Mouse (Mus musculus) liver, embryonic 14.5 days (tissue): ENCODE measurements around the gene Ntrk3. TPM values are rescaled to one million over a fixed set of nuclear protein-coding genes. Genes with fewer than 3 reads are reported as not detected.

Experiments
- ATAC-seq: fragments of 200-750 bp; cut with Nextera tagmentation; 2 replicates; pipeline ENCODE4 v1.8.0; 2017; ENCODE audit warnings: moderate number of reproducible peaks, mild to moderate bottlenecking, moderate library complexity; ENCODE audit not compliant: insufficient read depth
- DNase-seq, 3 experiments: peaks; one replicate each; pipeline ENCODE4 v3.0.0-alpha.2; 2012 to 2013; ENCODE audit warnings: low read depth in 3 of 3, low spot score in 3 of 3
- H3K27ac ChIP-seq: fragments of 300-500 bp; sonication (generic); 2 replicates; pipeline ENCODE4 v1.5.1; 2014; ENCODE audit warnings: moderate library complexity, mild to moderate bottlenecking, control low read depth, inconsistent platforms
- H3K27me3 ChIP-seq: fragments of 300-500 bp; sonication (generic); 2 replicates; pipeline ENCODE4 v1.6.1; 2014; ENCODE audit warnings: mild to moderate bottlenecking, low read length, moderate library complexity; ENCODE audit not compliant: control insufficient read depth, insufficient read depth
- H3K36me3 ChIP-seq: fragments of 300-500 bp; sonication (generic); replicated peaks from 2 replicates; pipeline ENCODE4 v1.6.1; 2014; ENCODE audit warnings: low read depth; ENCODE audit not compliant: control insufficient read depth, insufficient read depth
- H3K4me1 ChIP-seq, 2 experiments: fragments of 200-500 bp in 1 of 2; fragments of 300-500 bp in 1 of 2; sonication (generic) in 1 of 2; replicated peaks; 2 replicates each; pipeline ENCODE4 v1.6.1; 2012 to 2014; ENCODE audit warnings: antibody characterized with exemption in 1 of 2, inconsistent platforms in 1 of 2, low read length in 1 of 2; ENCODE audit not compliant: control insufficient read depth in 2 of 2, insufficient read depth in 2 of 2
- H3K4me2 ChIP-seq: fragments of 300-500 bp; sonication (generic); 2 replicates; pipeline ENCODE4 v1.6.1; 2014; ENCODE audit warnings: low read depth, mild to moderate bottlenecking, control low read depth, moderate library complexity
- H3K4me3 ChIP-seq, 2 experiments: fragments of 200-500 bp in 1 of 2; fragments of 300-500 bp in 1 of 2; sonication (generic) in 1 of 2; 2 replicates each; pipeline ENCODE4 v1.5.1; 2012 to 2014; ENCODE audit warnings: low read depth in 2 of 2, low read length in 2 of 2, mild to moderate bottlenecking in 2 of 2, control low read depth in 1 of 2, inconsistent platforms in 1 of 2, moderate library complexity in 1 of 2; ENCODE audit not compliant: insufficient read depth in 1 of 2
- H3K9ac ChIP-seq: fragments of 300-500 bp; sonication (generic); replicated peaks from 2 replicates; pipeline ENCODE4 v1.6.1; 2014; ENCODE audit warnings: mild to moderate bottlenecking, control low read depth, moderate library complexity
- H3K9me3 ChIP-seq: fragments of 300-500 bp; sonication (generic); 2 replicates; pipeline ENCODE4 v1.6.1; 2016; ENCODE audit warnings: low read length, mixed read lengths; ENCODE audit not compliant: control insufficient read depth
- CTCF ChIP-seq: IDR thresholded peaks from 2 replicates; pipeline ENCODE4 v1.5.1; 2016; ENCODE audit warnings: antibody characterized with exemption, low read depth, control low read depth
- EP300 ChIP-seq: IDR thresholded peaks from 2 replicates; pipeline ENCODE4 v1.6.1; 2016; ENCODE audit warnings: antibody characterized with exemption, low read depth
- WGBS: fragments of 180-500 bp; shearing (Covaris S2); extraction: QIAGEN DNeasy Blood & Tissue Kit; methylation state at CpG from one replicate; pipeline ENCODE4 v1.1.7; 2014; ENCODE audit not compliant: insufficient replicate concordance; 5-methylcytosine and 5-hydroxymethylcytosine counted together
- polyA plus RNA-seq, 2 experiments: library from polyadenylated mRNA; depleted of rRNA in 1 of 2; stranded (reverse) in 1 of 2; unstranded in 1 of 2; fragments of >200 nt; fragmentation: Nextera tagmentation in 1 of 2; extraction: Ambion mirVana in 1 of 2; gene quantifications; 2 replicates each; pipeline versions ENCODE4 v1.2.1 to v1.2.3; 2012 to 2014

Ntrk3 gene
- polyA plus RNA-seq, 2 experiments = 0.14 to 0.25 TPM

DNA sequence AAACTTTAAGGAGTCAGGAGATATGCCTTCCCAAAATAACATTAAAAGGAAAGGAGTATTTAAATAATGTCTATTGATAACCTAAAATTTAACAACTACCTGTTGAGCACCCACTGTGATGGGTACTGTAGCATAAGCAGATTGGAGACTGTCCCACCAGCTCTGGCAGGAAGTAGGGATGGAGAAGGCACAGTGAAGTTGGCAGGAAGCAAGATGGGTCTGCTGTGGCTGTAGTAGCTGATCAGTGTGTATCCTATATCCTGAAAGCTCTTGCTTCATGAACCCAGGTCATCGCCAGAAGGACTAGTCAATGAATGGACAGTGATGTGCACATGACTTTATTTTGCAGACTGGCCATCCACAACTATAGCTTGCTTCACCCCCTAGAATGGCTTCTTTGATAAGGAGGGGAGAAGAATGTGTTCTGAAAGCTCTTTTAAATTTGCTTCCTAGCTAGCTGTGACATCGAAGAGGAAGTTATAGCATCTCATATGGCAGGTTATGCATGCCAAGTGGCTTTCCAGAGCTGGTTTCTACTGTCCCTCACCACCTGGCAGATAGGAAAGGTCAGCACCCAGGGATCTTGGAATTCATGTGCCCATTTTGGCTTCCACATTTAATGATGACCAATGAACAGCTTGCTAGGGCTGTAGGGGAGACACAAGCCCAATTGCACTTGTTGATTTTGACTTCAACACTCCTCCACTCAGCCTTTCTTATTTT lies 451.1 kb downstream of the Ntrk3 start:
- 46% methylated on average over 2 of the region's 2 CpGs for WGBS
- no peak overlapping the region for H3K9ac ChIP-seq
- no peak overlapping the region for H3K4me2 ChIP-seq

DNA sequence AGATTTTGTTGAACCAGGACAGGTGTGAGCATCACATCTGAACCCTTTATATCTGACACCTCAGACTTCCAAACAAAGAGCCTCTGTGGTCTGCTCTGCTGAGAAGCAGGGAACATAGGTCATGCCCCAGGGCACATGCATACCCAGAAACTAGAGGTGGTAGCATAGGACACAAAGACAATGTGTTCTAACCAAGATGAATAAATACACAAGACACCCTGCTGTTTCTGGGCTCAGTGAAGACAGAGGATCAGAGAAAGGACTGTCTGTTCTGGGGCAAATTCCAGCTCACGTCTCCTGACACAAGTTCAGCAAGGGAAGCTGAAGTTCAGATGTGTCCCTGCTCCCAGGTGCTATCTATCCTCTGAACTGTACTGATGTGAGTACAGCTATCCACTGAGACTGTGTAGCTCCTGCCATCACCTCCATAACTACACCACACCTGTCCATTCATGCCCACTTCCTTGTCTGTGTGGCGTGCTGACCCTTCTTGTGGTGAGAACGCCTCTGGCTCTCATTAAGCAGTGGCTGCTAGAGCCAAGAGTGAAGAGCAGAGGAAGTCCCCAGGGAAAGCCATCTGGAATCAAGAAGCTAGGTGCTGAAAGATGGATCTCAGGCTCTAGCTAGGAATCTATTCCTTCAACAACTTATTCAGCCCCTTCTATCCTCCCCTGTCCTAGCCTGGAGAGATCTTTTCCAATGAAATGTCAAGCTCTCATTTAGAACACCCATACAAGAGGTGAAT lies 468.1 kb downstream of the Ntrk3 start:
- no peaks in the 10 kb centered on the region for H3K9me3 ChIP-seq
- no peak overlapping the region for H3K27ac ChIP-seq
- WGBS = 56% methylated on average over 3 of the region's 3 CpGs
- no peaks in the 10 kb centered on the region for H3K36me3 ChIP-seq
- H3K9ac ChIP-seq = no peak overlapping the region
- no peak overlapping the region for H3K4me3 ChIP-seq
- no peaks in the 10 kb centered on the region for H3K4me1 ChIP-seq
- no peaks in the 10 kb centered on the region for H3K27me3 ChIP-seq
- TF ChIP-seq CTCF (no peak), EP300 (no peak)
- no peak for ATAC-seq
- H3K4me2 ChIP-seq = no peak overlapping the region
- DNase-seq = no peak

More for the DNA sequence above, 451.1 kb downstream of the Ntrk3 start:
- H3K9me3 ChIP-seq = no peaks in the 10 kb centered on the region
- no peak for ATAC-seq
- H3K36me3 ChIP-seq = no peaks in the 10 kb centered on the region
- H3K27me3 ChIP-seq = no peaks in the 10 kb centered on the region
- H3K27ac ChIP-seq = no peak overlapping the region
- no peak overlapping the region for H3K4me3 ChIP-seq
- TF ChIP-seq CTCF = no peak
- TF ChIP-seq EP300 = no peak
- H3K4me1 ChIP-seq = no peaks in the 10 kb centered on the region
- no peak for DNase-seq

DNA sequence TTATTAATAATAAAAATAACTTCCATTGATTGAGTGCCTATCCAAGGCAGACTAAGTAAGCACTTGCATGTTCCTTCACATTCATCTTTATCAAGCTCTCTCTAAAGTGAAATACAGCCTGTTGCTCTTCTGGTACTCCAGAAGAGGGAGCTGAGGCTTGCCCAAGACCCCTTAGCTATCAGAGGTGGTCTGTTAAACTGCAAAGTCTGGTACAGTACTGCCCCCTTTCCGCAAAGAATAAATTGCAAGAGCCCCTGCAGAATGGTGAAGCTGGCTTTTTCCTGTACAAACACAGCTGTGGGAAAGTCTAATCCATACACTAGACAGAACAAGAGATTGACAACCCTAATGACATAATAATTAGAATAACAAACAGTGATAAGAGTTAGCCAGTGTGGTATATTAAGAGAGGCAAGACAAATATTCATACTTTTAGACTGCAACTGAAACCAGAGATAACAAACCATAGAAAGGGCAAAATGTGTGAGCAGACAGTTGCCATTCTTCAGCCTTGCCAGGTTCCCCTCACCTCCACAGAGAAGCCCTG lies 470.3 kb downstream of the Ntrk3 start:
- Histone ChIP-seq H3K4me3 (no peak overlapping the region), H3K9me3 (no peaks in the 10 kb centered on the region), H3K27ac (no peak overlapping the region), H3K4me1 (no peaks in the 10 kb centered on the region), H3K9ac (no peak overlapping the region), H3K36me3 (no peaks in the 10 kb centered on the region), H3K27me3 (no peaks in the 10 kb centered on the region), H3K4me2 (no peak overlapping the region)
- TF ChIP-seq EP300 = no peak
- TF ChIP-seq CTCF = no peak
- ATAC-seq (no peak), DNase-seq (no peak)
- 19% methylated on average over 1 of the region's 1 CpGs for WGBS

DNA sequence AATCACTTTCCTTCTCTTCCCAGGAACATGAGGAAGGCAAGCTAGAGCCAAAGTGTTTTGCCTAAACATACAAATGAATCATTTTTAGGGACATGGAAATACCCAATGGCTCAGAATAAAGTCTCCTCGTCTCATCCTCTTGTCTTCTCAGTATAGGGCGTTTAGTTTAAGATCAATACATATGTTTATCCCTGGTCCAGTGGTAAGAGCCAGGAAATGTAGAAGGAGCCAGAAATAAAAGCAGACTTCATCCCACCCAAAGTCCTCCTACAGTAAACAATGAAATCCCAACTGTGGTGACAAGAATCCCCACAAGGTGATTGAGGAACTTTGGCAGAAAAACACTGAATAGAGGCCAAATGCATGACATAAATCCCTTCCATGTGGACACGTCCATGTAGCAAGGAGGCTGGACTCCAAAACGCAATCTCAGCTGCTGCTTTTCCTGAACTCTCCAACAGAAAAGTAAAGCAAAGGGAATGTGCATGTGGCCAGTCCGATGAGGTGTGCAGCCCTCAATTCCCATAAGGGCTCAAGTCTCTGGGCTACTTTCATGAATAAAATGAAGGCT lies 473.3 kb downstream of the Ntrk3 start:
- Histone ChIP-seq H3K4me2 (no peak overlapping the region), H3K27ac (no peak overlapping the region), H3K4me3 (no peak overlapping the region), H3K27me3 (no peaks in the 10 kb centered on the region), H3K4me1 (no peaks in the 10 kb centered on the region), H3K36me3 (no peaks in the 10 kb centered on the region), H3K9ac (no peak overlapping the region), H3K9me3 (no peaks in the 10 kb centered on the region)
- WGBS = 46% methylated on average over 5 of the region's 5 CpGs
- no peak for DNase-seq
- no peak for TF ChIP-seq CTCF
- TF ChIP-seq EP300 = no peak
- no peak for ATAC-seq
